In genomic region chr2:31640609-31641507, GRCm38 (mm10) we compare ENCODE assay signal across 11 mouse cellular contexts. TPM values are rescaled to one million over a fixed set of nuclear protein-coding genes. Genes with fewer than 3 reads are reported as not detected.
DNase-seq lines count a peak whose midpoint lies in the region; ATAC-seq and TF ChIP-seq lines count a peak whose summit lies in the region.
"Had no signal": no experiment of that assay in that cellular context is flagged by ENCODE, and none has a peak within 500 bp of the region (broad histone marks: within the 10 kb centered on the region; RNA-seq: fewer than 3 reads in every experiment).

No protein-coding gene starts in this region.

- WGBS in heart, adult 2 months: 2% methylated on average over 48 of the region's 48 CpGs
- under 1% methylated on average over 48 of the region's 48 CpGs for WGBS in heart, embryonic 11.5 days (ENCODE audit: insufficient replicate concordance)
- under 1% methylated on average over 48 of the region's 48 CpGs for WGBS in hindbrain, embryonic 10.5 days
- under 1% methylated on average over 48 of the region's 48 CpGs for WGBS in midbrain, embryonic 14.5 days
- under 1% methylated on average over 48 of the region's 48 CpGs for WGBS in kidney, embryonic 15.5 days

- H3K27me3 ChIP-seq in heart, adult 2 months (ENCODE audit: control insufficient read depth, insufficient read depth, low read length): peaks cover 44% of the 10 kb centered on the region
- H3K27me3 ChIP-seq in heart, embryonic 11.5 days (ENCODE audit: control insufficient read depth, insufficient read depth, low read length): peaks cover 93% of the 10 kb centered on the region
- peaks cover 100% of the 10 kb centered on the region for H3K27me3 ChIP-seq in hindbrain, embryonic 10.5 days (ENCODE audit: insufficient read depth, poor library complexity, severe bottlenecking)
- H3K27me3 ChIP-seq in midbrain, embryonic 14.5 days (ENCODE audit: control insufficient read depth, insufficient read depth, low read length): peaks cover 88% of the 10 kb centered on the region
- H3K27me3 ChIP-seq in kidney, embryonic 15.5 days: peaks cover 100% of the 10 kb centered on the region

- H3K9me3 ChIP-seq in heart, embryonic 11.5 days (replicated peaks; ENCODE audit: control insufficient read depth, low read length): no peaks in the 10 kb centered on the region
- no peaks in the 10 kb centered on the region for H3K9me3 ChIP-seq in hindbrain, embryonic 10.5 days
- no peaks in the 10 kb centered on the region for H3K9me3 ChIP-seq in midbrain, embryonic 14.5 days (ENCODE audit: control insufficient read depth, low read length)
- no peaks in the 10 kb centered on the region for H3K9me3 ChIP-seq in kidney, embryonic 15.5 days (replicated peaks)

- peak overlapping the region; percentile 16; the same call in 1 of the 2 replicates for H3K4me3 ChIP-seq in heart, adult 2 months
- no peak overlapping the region for H3K4me3 ChIP-seq in heart, embryonic 11.5 days (ENCODE audit: low read depth, low read length)
- peak overlapping the region; percentile 50 for H3K4me3 ChIP-seq in hindbrain, embryonic 10.5 days
- H3K4me3 ChIP-seq in midbrain, embryonic 14.5 days (replicated peaks; ENCODE audit: low read depth, low read length): peak overlapping the region; percentile 29
- H3K4me3 ChIP-seq in kidney, embryonic 15.5 days (replicated peaks): no peak overlapping the region
- H3K4me3 ChIP-seq: erythroblast, embryonic 14.5 days had no signal

- no peak overlapping the region for H3K27ac ChIP-seq in heart, adult 2 months
- H3K27ac ChIP-seq in heart, embryonic 11.5 days (ENCODE audit: low read depth, low read length): no peak overlapping the region
- peak overlapping the region; percentile 63 for H3K27ac ChIP-seq in hindbrain, embryonic 10.5 days
- peak overlapping the region; percentile 20; the same call in 1 of the 2 replicates for H3K27ac ChIP-seq in midbrain, embryonic 14.5 days (replicated peaks; ENCODE audit: low read depth, low read length)
- H3K27ac ChIP-seq in kidney, embryonic 15.5 days: no peak overlapping the region

- no peak for DNase-seq in heart, adult 2 months
- peak; percentile 71 for DNase-seq in embryo, embryonic 10 days (ENCODE audit: low spot score)
- DNase-seq in hindbrain, embryonic 10.5 days (ENCODE audit: low spot score): peak; percentile 68
- peak; percentile 74 for DNase-seq in midbrain, embryonic 14.5 days
- no peak for DNase-seq in thymus, adult 18-20 months
- no peak for DNase-seq in right cerebral cortex, adult 18-20 months
- DNase-seq: kidney, postnatal 14 days had no signal

- no peak for TF ChIP-seq POLR2A in heart, adult 2 months (IDR thresholded peaks at IDR 0.05; ENCODE audit: insufficient read depth, low read depth, low read length)

- no peak overlapping the region for H3K4me2 ChIP-seq in heart, embryonic 11.5 days
- H3K4me2 ChIP-seq in midbrain, embryonic 14.5 days (ENCODE audit: low read length): peak overlapping the region; percentile 49
- no peak overlapping the region for H3K4me2 ChIP-seq in kidney, embryonic 15.5 days

- no peaks in the 10 kb centered on the region for H3K79me2 ChIP-seq in heart, adult 2 months (replicated peaks; ENCODE audit: control insufficient read depth, insufficient read depth, low read length)

- no peak for ATAC-seq in heart, embryonic 11.5 days (replicated peaks; ENCODE audit: insufficient number of reproducible peaks, low FRiP score, low TSS enrichment)
- ATAC-seq in midbrain, embryonic 14.5 days (ENCODE audit: low FRiP score, low TSS enrichment): peak; percentile 48; the same call in 1 of the 2 replicates
- no peak for ATAC-seq in kidney, embryonic 15.5 days (replicated peaks; ENCODE audit: low FRiP score)

- intact Hi-C loops in heart, adult 2 months (cut with DNase I): no loop called here

- TF ChIP-seq CTCF in heart, adult 2 months (IDR thresholded peaks at IDR 0.05): no peak

- no peak for TF ChIP-seq EP300 in heart, adult 2 months (IDR thresholded peaks at IDR 0.05; ENCODE audit: insufficient read depth, low read depth, low read length)

- no peaks in the 10 kb centered on the region for H3K36me3 ChIP-seq in heart, adult 2 months (ENCODE audit: control insufficient read depth, insufficient read depth, low read length)
- H3K36me3 ChIP-seq in heart, embryonic 11.5 days (ENCODE audit: control insufficient read depth, insufficient read depth, low read length): no peaks in the 10 kb centered on the region
- peaks cover 5% of the 10 kb centered on the region; the same call in 1 of the 2 replicates for H3K36me3 ChIP-seq in hindbrain, embryonic 10.5 days
- no peaks in the 10 kb centered on the region for H3K36me3 ChIP-seq in midbrain, embryonic 14.5 days (ENCODE audit: control insufficient read depth, insufficient read depth, low read length)
- H3K36me3 ChIP-seq in kidney, embryonic 15.5 days: no peaks in the 10 kb centered on the region

- no peaks in the 10 kb centered on the region for H3K4me1 ChIP-seq in heart, adult 2 months (ENCODE audit: control insufficient read depth, insufficient read depth, low read length)
- peaks cover 10% of the 10 kb centered on the region; the same call in 1 of the 2 replicates for H3K4me1 ChIP-seq in heart, embryonic 11.5 days (ENCODE audit: control insufficient read depth, insufficient read depth, low read length)
- peaks cover 66% of the 10 kb centered on the region for H3K4me1 ChIP-seq in hindbrain, embryonic 10.5 days (replicated peaks)
- H3K4me1 ChIP-seq in midbrain, embryonic 14.5 days (ENCODE audit: control insufficient read depth, insufficient read depth, low read length): peaks cover 32% of the 10 kb centered on the region
- peaks cover 50% of the 10 kb centered on the region for H3K4me1 ChIP-seq in kidney, embryonic 15.5 days

- no peak overlapping the region for H3K9ac ChIP-seq in heart, adult 2 months (ENCODE audit: low read depth, low read length)
- no peak overlapping the region for H3K9ac ChIP-seq in heart, embryonic 11.5 days (ENCODE audit: low read depth, low read length)
- peak overlapping the region; percentile 29; the same call in 1 of the 2 replicates for H3K9ac ChIP-seq in midbrain, embryonic 14.5 days (replicated peaks; ENCODE audit: low read length)
- H3K9ac ChIP-seq in kidney, embryonic 15.5 days: no peak overlapping the region

RNA-seq across cellular contexts. Expression of gene Prdm12, which starts 1.0 kb away (rescaled TPM):
- total RNA-seq in heart, adult 2 months (2021): not detected
- polyA plus RNA-seq in heart, adult 2 months (2012; rRNA removed): not detected in 2 replicates
- polyA plus RNA-seq in heart, embryonic 11.5 days (2014; fragmentation: Nextera tagmentation; extraction: Ambion mirVana): 0.08 and 0.09 TPM in 2 replicates
- 3.8 and 8.1 TPM in 2 replicates for polyA plus RNA-seq in hindbrain, embryonic 10.5 days (2016; fragmentation: Nextera tagmentation; extraction: Ambion mirVana)
- polyA plus RNA-seq in midbrain, embryonic 14.5 days (2014; fragmentation: Nextera tagmentation; extraction: Ambion mirVana): 3.1 and 4.7 TPM in 2 replicates
- polyA plus RNA-seq in kidney, embryonic 15.5 days (2015; fragmentation: Nextera tagmentation; extraction: Ambion mirVana): not detected in 2 replicates
- polyA plus RNA-seq: erythroblast, embryonic 14.5 days; small intestine, adult 2 months had no signal

RNA-seq across cellular contexts. Expression of gene Exosc2, which starts 29.7 kb away (rescaled TPM):
- total RNA-seq in heart, adult 2 months (2021): 1 to 10 TPM; 8.7 to 9.0 TPM
- polyA plus RNA-seq in heart, adult 2 months (2012; rRNA removed): 5.5 and 13.1 TPM in 2 replicates
- 42.8 and 47.2 TPM in 2 replicates for polyA plus RNA-seq in heart, embryonic 11.5 days (2014; fragmentation: Nextera tagmentation; extraction: Ambion mirVana)
- polyA plus RNA-seq in hindbrain, embryonic 10.5 days (2016; fragmentation: Nextera tagmentation; extraction: Ambion mirVana): 77.9 and 102 TPM in 2 replicates
- polyA plus RNA-seq in midbrain, embryonic 14.5 days (2014; fragmentation: Nextera tagmentation; extraction: Ambion mirVana): 31.1 and 33.9 TPM in 2 replicates
- polyA plus RNA-seq in kidney, embryonic 15.5 days (2015; fragmentation: Nextera tagmentation; extraction: Ambion mirVana): 75.7 and 77.7 TPM in 2 replicates

RNA-seq across cellular contexts. Expression of gene Abl1, which starts 47.3 kb away (rescaled TPM):
- total RNA-seq in heart, adult 2 months (2021): 10 to 100 TPM; 29.4 to 31.8 TPM
- 27.5 and 39.9 TPM in 2 replicates for polyA plus RNA-seq in heart, adult 2 months (2012; rRNA removed)
- polyA plus RNA-seq in heart, embryonic 11.5 days (2014; fragmentation: Nextera tagmentation; extraction: Ambion mirVana): 29.5 and 35.6 TPM in 2 replicates
- polyA plus RNA-seq in hindbrain, embryonic 10.5 days (2016; fragmentation: Nextera tagmentation; extraction: Ambion mirVana): 43.9 and 47.5 TPM in 2 replicates
- polyA plus RNA-seq in midbrain, embryonic 14.5 days (2014; fragmentation: Nextera tagmentation; extraction: Ambion mirVana): 19.6 and 27.6 TPM in 2 replicates
- 43.9 and 46.2 TPM in 2 replicates for polyA plus RNA-seq in kidney, embryonic 15.5 days (2015; fragmentation: Nextera tagmentation; extraction: Ambion mirVana)

Comparison
In these comparisons a context has a peak if more than half of its experiments do, and no peak if none do; other contexts are left out.
1. H3K4me3 ChIP-seq: peak in heart, adult 2 months (single experiment), hindbrain, embryonic 10.5 days (single experiment) and midbrain, embryonic 14.5 days (single experiment); none in heart, embryonic 11.5 days (single experiment) and kidney, embryonic 15.5 days (single experiment).
2. DNase-seq: peak in embryo, embryonic 10 days (single experiment), hindbrain, embryonic 10.5 days (single experiment) and midbrain, embryonic 14.5 days (single experiment); none in heart, adult 2 months (0 of 2), thymus, adult 18-20 months (0 of 2) and right cerebral cortex, adult 18-20 months (single experiment).
3. H3K27ac ChIP-seq: peak in hindbrain, embryonic 10.5 days (single experiment) and midbrain, embryonic 14.5 days (single experiment); none in heart, adult 2 months (single experiment), heart, embryonic 11.5 days (single experiment) and kidney, embryonic 15.5 days (single experiment).